Mouse (Mus musculus) brown adipose tissue, adult 24 weeks (tissue): ENCODE data around the gene Tmprss11d. TPM values are rescaled to one million over a fixed set of nuclear protein-coding genes. Genes with fewer than 3 reads are reported as not detected.
"Not testable (repeated sequence)": the region's sequence is repeated elsewhere in the genome, so short reads cannot be mapped to it uniquely, and the experiment has no call there.

ENCODE experiments used
- H3K27ac ChIP-seq: fragments of 200-500 bp; replicated peaks from 2 replicates; pipeline ENCODE4 v1.5.1; 2012; ENCODE audit warnings: low read depth, mild to moderate bottlenecking, low read length
- H3K4me1 ChIP-seq: fragments of 200-500 bp; 2 replicates; pipeline ENCODE4 v1.6.1; 2012; ENCODE audit warnings: low read length, mixed read lengths; ENCODE audit not compliant: control insufficient read depth, insufficient read depth, insufficient read length
- H3K4me3 ChIP-seq: fragments of 200-500 bp; 2 replicates; pipeline ENCODE4 v1.5.1; 2012; ENCODE audit warnings: low read depth, mild to moderate bottlenecking, low read length, moderate library complexity; ENCODE audit not compliant: insufficient read depth
- polyA plus RNA-seq: library from polyadenylated mRNA; stranded (reverse); fragments of >200 nt; gene quantifications from 2 replicates; pipeline ENCODE4 v1.2.4, GENCODE M21; 2012; ENCODE audit not compliant: missing spikeins, insufficient read depth, insufficient read length

Gene Tmprss11d
- polyA plus RNA-seq, result not detected in 2 replicates

DNA sequence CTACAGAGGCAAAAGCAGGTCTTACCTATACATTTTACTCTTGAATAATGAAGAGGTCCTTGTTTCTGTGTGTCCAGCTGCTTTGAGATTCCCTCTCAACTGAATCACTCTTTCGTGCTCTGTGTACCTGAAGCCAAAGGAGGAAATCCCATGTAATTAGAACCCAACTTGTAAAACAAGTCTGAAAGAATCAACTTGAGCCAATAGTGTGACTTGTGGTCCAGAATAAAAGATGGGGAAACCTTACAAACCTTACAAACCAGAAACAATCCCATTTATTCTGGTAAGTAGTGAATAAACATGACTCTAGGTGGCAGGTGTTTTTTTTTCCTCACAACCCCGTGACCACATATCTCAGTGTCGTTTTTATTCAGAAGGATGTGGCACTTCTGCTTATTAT, at the start of gene Tmprss11d:
Gene Tmprss11d (minus strand): TSS at position 101 of the 400 bp plus-strand sequence.
- H3K4me1 ChIP-seq, result no peaks in the 10 kb centered on the region
- H3K27ac ChIP-seq, result no peak within 1 kb of the TSS
- no peak within 1 kb of the TSS for H3K4me3 ChIP-seq

DNA sequence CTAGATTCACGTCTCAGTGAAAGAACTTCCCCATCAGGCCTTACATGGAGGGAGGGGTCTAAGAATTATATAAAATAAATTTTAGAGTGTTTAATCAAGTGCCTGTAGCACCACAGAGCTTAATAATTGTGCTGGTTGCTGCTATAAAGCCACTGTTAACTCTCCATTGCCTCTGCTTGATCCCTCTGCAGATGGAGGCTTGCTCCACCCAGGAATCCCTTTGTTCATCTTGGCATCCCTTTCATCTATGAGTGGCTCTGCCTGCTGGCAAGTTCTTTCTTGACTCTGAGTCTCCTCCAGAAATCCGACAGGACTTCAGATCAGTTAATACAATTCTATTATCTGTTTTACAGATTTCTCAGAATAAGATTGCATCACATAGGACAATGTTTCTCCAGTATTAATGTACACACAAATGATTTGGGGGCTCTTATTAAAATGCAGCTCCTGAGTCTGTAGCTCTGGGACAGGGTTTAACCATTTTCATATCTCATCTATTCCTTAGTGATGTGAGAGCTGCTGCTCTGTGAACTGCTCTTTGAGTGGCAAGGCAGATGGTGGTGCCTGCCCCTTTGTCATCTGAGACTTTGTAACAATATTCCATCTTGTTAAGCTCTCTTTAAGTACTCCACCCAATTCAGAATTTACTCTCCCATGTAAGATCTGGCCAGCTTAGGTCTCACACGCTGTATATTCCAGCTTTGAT, 48.3 kb upstream of the Tmprss11d start:
- no peak overlapping the region for H3K4me3 ChIP-seq
- no peaks in the 10 kb centered on the region for H3K4me1 ChIP-seq
- H3K27ac ChIP-seq, result no peak overlapping the region

DNA sequence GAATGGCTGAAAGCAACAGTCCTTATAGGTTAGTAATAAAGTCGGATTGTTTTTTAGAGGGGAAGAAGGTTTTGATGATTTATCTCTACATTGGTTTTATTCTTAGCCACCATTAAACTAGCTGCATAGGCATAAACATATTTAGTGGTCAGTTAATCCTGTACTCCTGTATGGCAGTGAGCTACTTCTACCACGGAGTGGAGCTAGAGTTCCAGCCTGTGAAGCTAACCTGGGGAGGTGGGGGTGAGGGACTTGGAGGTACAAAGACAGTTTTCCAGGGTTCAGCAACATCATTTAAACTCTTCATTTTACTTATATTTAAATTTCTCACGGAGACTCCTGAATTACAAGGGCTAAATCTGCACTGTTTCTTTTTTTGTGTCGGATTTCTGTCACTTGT, 46.3 kb upstream of the Tmprss11d start:
- Histone ChIP-seq H3K4me1 (no peaks in the 10 kb centered on the region), H3K4me3 (no peak overlapping the region), H3K27ac (no peak overlapping the region)

DNA sequence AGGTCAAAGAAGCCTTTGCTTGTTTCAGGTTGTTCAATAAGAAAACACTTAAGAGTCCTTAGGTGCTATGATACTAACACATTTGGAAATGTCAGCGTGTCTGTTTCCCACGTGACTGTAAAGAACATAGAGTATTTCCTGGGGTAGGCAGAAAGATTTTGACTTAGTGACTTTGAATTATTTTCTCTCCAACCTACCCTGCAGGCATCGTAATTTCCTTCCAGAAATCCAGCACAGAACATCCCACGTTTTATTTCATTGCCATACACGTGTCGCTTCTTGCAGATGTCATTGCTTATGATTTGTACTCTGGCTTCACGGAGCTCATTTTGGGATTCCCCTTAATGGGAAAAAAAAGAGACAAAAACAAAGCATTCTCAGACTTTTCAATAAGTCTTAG, 41.1 kb upstream of the Tmprss11d start:
- Histone ChIP-seq H3K4me1 (no peaks in the 10 kb centered on the region), H3K4me3 (no peak overlapping the region), H3K27ac (no peak overlapping the region)

DNA sequence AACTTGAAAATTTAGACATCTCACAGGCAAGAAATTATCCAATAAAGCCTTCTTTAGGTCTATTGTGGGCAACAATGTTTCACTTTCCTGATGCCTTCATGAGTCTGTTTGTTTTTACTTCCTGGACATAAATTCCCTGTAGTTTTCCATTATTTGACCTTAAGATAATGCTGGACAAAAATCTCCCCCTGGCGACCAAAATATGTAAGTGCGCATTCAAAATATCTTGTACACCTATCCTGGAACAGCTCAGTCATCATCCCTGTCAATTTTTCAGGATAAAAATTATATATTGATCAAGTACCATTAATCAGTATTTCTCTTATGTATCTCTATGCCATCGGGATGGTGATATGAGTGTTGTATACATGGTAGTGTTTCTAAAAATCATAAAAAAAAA, 37.6 kb upstream of the Tmprss11d start:
- H3K4me1 ChIP-seq, result no peaks in the 10 kb centered on the region
- no peak overlapping the region for H3K27ac ChIP-seq
- H3K4me3 ChIP-seq, result no peak overlapping the region

DNA sequence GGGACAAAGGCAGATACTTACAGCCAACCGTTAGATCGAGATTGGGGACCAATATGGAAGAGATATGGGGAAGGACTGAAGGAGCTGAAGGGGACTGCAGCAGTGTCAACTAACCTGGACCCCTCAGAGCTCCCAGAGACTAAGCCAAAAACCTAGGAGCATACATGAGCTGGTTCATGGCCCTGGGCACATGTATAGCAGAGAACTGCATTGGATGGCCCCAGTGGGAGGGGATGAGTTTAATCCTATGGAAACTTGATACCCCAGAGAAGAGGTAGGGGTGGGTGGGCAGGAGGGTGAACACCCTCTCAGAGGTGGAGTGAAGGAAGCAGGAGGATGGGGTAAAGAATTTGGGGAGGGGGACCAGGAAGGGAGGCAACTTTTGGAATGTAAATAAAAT, 34.7 kb upstream of the Tmprss11d start:
- H3K4me1 ChIP-seq, result no peaks in the 10 kb centered on the region
- no peak overlapping the region for H3K27ac ChIP-seq
- no peak overlapping the region for H3K4me3 ChIP-seq

DNA sequence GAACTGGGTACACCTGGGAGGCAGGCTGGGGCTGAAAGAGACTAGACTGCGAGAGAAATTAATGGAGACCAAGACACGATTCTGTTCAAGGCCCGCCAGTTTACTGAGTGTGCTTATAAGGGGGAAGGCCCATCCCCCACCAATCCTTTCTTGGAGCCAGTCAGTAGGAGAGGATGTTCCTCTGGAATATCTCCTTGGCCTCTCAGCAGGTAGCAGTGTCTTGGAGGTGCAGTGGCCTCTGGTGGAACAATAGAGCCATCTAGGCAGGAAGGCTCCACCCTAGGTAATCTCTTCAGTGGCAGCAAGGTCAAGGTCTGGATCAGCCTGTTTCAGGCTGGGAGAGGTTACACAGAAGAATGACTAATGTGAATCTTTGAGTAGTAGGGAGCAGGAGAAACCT, 34.0 kb upstream of the Tmprss11d start:
- Histone ChIP-seq H3K4me3 (no peak overlapping the region), H3K4me1 (no peaks in the 10 kb centered on the region)

DNA sequence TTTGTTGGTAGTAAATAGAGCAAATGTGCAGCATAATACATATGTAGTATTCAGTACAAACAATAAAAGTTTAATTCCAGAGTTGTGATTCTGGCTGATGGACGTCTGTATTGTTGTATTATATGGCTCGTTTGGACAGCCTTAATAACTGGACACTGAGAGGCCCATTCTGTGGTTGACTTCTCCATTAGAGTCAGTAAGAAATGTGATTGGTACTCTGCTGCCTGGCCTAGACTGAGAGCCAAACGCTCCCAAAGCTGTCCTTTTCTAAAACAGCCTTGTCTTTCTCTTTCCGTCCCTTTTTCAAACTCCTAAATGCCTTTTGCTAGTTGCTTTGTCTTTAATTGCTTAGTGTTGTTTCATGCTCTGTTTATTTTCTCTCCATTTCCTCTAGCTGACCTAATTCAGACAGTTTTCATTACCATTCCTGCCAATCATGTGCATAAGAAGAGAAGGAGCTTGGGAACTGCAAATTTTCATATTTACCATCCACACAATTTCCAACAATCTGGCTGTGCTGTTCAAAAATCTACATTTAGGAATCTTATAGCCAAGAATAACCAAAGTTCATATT, 13.7 kb downstream of the Tmprss11d start:
- no peak overlapping the region for H3K27ac ChIP-seq
- no peak overlapping the region for H3K4me3 ChIP-seq
- no peaks in the 10 kb centered on the region for H3K4me1 ChIP-seq

More for the DNA sequence above, 34.0 kb upstream of the Tmprss11d start:
- H3K27ac ChIP-seq, result no peak overlapping the region

DNA sequence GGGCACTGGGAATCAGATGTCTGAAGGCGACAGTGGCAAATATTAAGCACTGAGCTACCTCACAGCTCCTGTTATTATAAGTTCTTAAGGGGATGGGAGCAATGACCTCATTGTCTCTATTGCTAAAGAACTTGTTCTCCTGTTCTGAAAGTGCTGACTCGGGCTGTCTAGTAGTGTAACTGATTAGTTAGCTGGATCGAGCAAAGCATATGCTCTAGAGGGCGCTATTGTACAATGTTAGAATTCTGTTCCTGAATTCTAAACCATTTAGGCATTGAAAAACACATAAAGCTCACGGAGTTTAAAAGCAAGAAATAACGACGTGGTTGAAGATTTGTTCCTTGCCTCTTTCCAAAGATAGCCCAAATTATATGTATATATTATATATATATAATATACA, 20.3 kb downstream of the Tmprss11d start:
- Histone ChIP-seq H3K4me3 (no peak overlapping the region), H3K4me1 (no peaks in the 10 kb centered on the region), H3K27ac (no peak overlapping the region)

DNA sequence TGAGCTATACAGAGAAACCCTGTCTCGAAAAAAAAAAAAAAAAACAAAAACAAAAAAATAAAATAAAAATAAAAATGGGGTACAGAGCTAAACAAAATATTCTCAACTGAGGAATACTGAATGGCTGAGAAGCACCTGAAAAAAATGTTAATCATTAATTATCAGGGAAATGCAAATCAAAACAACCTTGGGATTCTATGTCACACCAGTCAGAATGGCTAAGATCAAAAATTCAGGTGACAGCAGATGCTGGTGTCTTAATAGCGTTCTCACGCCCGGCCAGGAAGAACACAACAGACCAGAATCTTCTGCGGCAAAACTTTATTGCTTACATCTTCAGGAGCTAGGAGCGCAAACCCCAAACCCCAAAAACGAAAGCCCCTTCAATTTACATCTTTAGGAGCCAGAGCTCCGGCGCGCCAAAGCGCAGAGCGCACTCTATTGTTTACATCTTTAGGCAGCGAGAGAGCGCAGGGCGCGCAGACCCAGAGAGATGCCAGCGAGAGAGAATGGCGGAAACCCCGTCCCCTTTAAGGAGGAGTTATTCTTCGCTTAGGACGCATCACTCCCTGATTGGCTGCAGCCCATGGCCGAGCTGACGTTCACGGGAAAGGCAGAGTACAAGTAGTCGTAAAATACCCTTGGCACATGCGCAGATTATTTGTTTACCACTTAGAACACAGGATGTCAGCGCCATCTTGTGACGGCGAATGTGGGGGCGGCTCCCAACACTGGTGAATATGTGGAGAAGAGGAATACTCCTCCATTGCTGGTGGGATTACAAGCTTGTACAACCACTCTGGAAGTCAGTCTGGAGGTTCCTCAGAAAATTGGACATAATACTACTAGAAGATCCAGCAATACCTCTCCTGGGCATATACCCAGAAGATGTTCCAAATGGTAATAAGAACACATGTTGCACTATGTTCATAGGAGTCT, 54.9 kb downstream of the Tmprss11d start:
- 0 out of 2 replicates have a peak overlapping the region, but pooled peaks have one; percentile 22 for H3K4me3 ChIP-seq

DNA sequence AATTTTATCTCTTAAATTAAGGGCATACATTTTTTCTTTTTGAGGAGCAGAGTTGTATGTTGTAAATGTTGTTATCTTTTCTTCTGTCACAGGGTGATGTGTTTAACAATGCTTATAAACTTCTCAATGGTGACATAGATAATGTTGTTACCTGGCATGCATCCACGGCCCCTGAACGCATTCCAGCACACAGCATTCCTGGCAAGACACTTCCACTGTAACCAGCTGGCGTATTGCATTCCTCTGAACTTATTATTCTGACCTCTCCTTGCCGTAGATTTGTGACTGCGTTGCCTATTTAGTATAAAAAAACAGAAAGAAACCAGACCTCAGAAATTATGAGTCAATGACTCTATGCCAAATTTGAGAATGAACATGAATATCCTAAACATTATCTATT, 67.1 kb downstream of the Tmprss11d start:
- no peak overlapping the region for H3K27ac ChIP-seq
- H3K4me1 ChIP-seq, result no peaks in the 10 kb centered on the region
- H3K4me3 ChIP-seq, result no peak overlapping the region

More for the DNA sequence above, 54.9 kb downstream of the Tmprss11d start:
- not testable (repeated sequence) for H3K4me1 ChIP-seq, H3K27ac ChIP-seq

DNA sequence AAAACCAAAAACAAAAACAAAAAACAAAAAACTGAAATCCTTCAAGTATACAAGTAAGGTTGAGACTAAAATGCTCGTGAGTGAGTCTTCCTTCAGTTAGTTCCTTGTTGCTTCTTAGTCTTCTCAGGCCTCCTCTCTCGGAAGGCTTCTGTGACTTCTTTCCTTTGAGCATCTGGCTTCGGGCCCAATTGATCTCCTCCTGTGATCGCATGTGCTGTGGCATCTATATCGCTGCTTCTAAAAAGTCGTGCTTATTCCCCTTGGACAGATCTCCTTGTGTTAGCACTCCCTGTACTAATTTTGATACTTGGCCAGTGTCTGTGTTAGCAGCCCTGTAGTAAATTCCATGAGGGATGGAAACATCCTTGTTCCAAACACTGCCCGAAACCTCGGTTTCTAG, 69.3 kb downstream of the Tmprss11d start:
- Histone ChIP-seq H3K4me3 (no peak overlapping the region), H3K4me1 (no peaks in the 10 kb centered on the region), H3K27ac (no peak overlapping the region)

DNA sequence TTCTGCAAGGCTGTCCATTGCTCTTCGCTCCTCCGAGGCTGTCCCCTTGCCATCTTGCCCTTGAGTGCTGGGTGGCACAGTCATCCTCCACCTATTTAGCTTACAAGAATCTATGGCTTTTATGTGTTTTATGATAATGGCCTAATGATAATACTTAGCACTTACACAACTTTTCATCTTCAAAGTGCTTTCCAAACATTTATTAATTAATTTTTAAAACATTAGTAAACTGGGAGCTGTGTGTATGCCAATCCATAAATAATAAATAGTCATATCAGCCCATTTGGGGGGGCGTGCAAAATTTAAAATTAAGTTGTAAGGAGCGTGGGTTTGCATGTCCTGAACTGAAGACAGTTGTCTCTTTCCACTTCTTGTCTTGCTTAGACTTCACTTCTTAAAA, 84.0 kb downstream of the Tmprss11d start, which contains the start of gene Tmprss11c:
Gene Tmprss11c (minus strand): TSS at position 101 of the 400 bp plus-strand sequence.
- Histone ChIP-seq H3K27ac (no peak within 1 kb of the TSS), H3K4me3 (no peak within 1 kb of the TSS), H3K4me1 (no peaks in the 10 kb centered on the region)
